Mouse (Mus musculus) lung, embryonic 16.5 days (tissue): ENCODE data around the gene Copg1. TPM values are rescaled to one million over a fixed set of nuclear protein-coding genes. Genes with fewer than 3 reads are reported as not detected.
A peak's percentile ranks its signal among the peaks of the same experiment; 100 is the strongest.

Source experiments
- ATAC-seq: fragments of 200-750 bp; cut with Nextera tagmentation; 2 replicates; pipeline ENCODE4 v1.8.0; 2017; ENCODE audit warnings: low read depth, mild to moderate bottlenecking, moderate library complexity
- H3K27ac ChIP-seq: fragments of 300-500 bp; sonication (generic); 2 replicates; pipeline ENCODE4 v1.5.1; 2014; ENCODE audit warnings: mild to moderate bottlenecking, control low read depth, low read length
- H3K27me3 ChIP-seq: fragments of 300-500 bp; sonication (generic); 2 replicates; pipeline ENCODE4 v1.6.1; 2014; ENCODE audit warnings: low read depth, low read length, mixed read lengths; ENCODE audit not compliant: control insufficient read depth, insufficient read depth
- H3K36me3 ChIP-seq: fragments of 300-500 bp; sonication (generic); 2 replicates; pipeline ENCODE4 v1.6.1; 2014; ENCODE audit warnings: low read length; ENCODE audit not compliant: control insufficient read depth, insufficient read depth
- H3K4me1 ChIP-seq: fragments of 300-500 bp; sonication (generic); replicated peaks from 2 replicates; pipeline ENCODE4 v1.6.1; 2014; ENCODE audit warnings: low read length, mixed read lengths; ENCODE audit not compliant: control insufficient read depth, insufficient read depth
- H3K4me2 ChIP-seq: fragments of 300-500 bp; sonication (generic); 2 replicates; pipeline ENCODE4 v1.6.1; 2014; ENCODE audit warnings: low read depth, low read length, control low read depth
- H3K4me3 ChIP-seq: fragments of 300-500 bp; sonication (generic); 2 replicates; pipeline ENCODE4 v1.5.1; 2014; ENCODE audit warnings: mild to moderate bottlenecking, low read length, control low read depth
- H3K9ac ChIP-seq: fragments of 300-500 bp; sonication (generic); 2 replicates; pipeline ENCODE4 v1.6.1; 2014; ENCODE audit warnings: low read length, control low read depth
- H3K9me3 ChIP-seq: fragments of 300-500 bp; sonication (generic); 2 replicates; pipeline ENCODE4 v1.6.1; 2016; ENCODE audit warnings: low read length; ENCODE audit not compliant: control insufficient read depth
- WGBS: fragments of 180-500 bp; shearing (Covaris S2); extraction: QIAGEN DNeasy Blood & Tissue Kit; methylation state at CpG from one replicate; pipeline ENCODE4 v1.1.7; 2014; 5-methylcytosine and 5-hydroxymethylcytosine counted together
- polyA plus RNA-seq: library from polyadenylated mRNA; unstranded; fragments of >200 nt; fragmentation: Nextera tagmentation; extraction: Ambion mirVana; gene quantifications from 2 replicates; pipeline ENCODE4 v1.2.1, GENCODE M21; 2015

Gene Copg1
- polyA plus RNA-seq, 1 experiment from 2014 or later, result 166 TPM

GRCm38 (mm10) chr6:87850155-87850899 is 37.3 kb upstream of the Copg1 start:
- ATAC-seq, result peak; percentile 74
- H3K9ac ChIP-seq, result peak overlapping the region; percentile 99
- peaks cover 4% of the 10 kb centered on the region for H3K36me3 ChIP-seq
- H3K4me2 ChIP-seq, result peak overlapping the region; percentile 83
- H3K4me3 ChIP-seq, result peak overlapping the region; percentile 96
- H3K9me3 ChIP-seq, result no peaks in the 10 kb centered on the region
- under 1% methylated on average over 63 of the region's 73 CpGs for WGBS
- no peaks in the 10 kb centered on the region for H3K27me3 ChIP-seq
- peaks cover 21% of the 10 kb centered on the region for H3K4me1 ChIP-seq
- peak overlapping the region; percentile 91 for H3K27ac ChIP-seq

- Histone ChIP-seq H3K4me1 (peaks cover 21% of the 10 kb centered on the region), H3K4me3 (peak within 1 kb of the TSS; percentile 96), H3K36me3 (peaks cover 2% of the 10 kb centered on the region; the same call in 1 of the 2 replicates), H3K9me3 (no peaks in the 10 kb centered on the region), H3K4me2 (peak within 1 kb of the TSS; percentile 83), H3K9ac (peak within 1 kb of the TSS; percentile 99), H3K27ac (peak within 1 kb of the TSS; percentile 91), H3K27me3 (no peaks in the 10 kb centered on the region)
- peak; percentile 99 for ATAC-seq
- under 1% methylated on average over 54 of the region's 55 CpGs for WGBS
Measured at GRCm38 (mm10) chr6:87850900-87851614, 36.6 kb upstream of the Copg1 start, which contains the start of gene Cnbp. TSS of gene Cnbp (minus strand) at chr6:87851106.

- Histone ChIP-seq H3K4me1 (peaks cover 19% of the 10 kb centered on the region), H3K4me3 (no peak overlapping the region), H3K9me3 (no peaks in the 10 kb centered on the region), H3K4me2 (no peak overlapping the region), H3K27ac (no peak overlapping the region), H3K27me3 (no peaks in the 10 kb centered on the region), H3K9ac (no peak overlapping the region), H3K36me3 (peaks cover 2% of the 10 kb centered on the region; the same call in 1 of the 2 replicates)
- no peak for ATAC-seq
- WGBS, result 77% methylated on average over 6 of the region's 6 CpGs
Measured at GRCm38 (mm10) chr6:87851871-87852270, 35.7 kb upstream of the Copg1 start.

- Histone ChIP-seq H3K4me3 (no peak overlapping the region), H3K4me1 (peaks cover 9% of the 10 kb centered on the region), H3K36me3 (0 out of 2 replicates have a peak, but pooled peaks cover under 1% of the 10 kb centered on the region), H3K27me3 (no peaks in the 10 kb centered on the region), H3K27ac (no peak overlapping the region), H3K9me3 (no peaks in the 10 kb centered on the region), H3K9ac (no peak overlapping the region), H3K4me2 (no peak overlapping the region)
- WGBS, result 63% methylated on average over 4 of the region's 4 CpGs
- ATAC-seq, result no peak
Measured at GRCm38 (mm10) chr6:87853446-87853845, 34.2 kb upstream of the Copg1 start.

- WGBS, result 39% methylated on average over 1 of the region's 1 CpGs
- no peak for ATAC-seq
- H3K36me3 ChIP-seq, result no peaks in the 10 kb centered on the region
- H3K4me1 ChIP-seq, result no peaks in the 10 kb centered on the region
- no peak overlapping the region for H3K27ac ChIP-seq
- H3K9ac ChIP-seq, result no peak overlapping the region
- H3K9me3 ChIP-seq, result no peaks in the 10 kb centered on the region
- H3K4me3 ChIP-seq, result no peak overlapping the region
- H3K27me3 ChIP-seq, result no peaks in the 10 kb centered on the region
- H3K4me2 ChIP-seq, result no peak overlapping the region
Measured at GRCm38 (mm10) chr6:87857071-87857470, 30.5 kb upstream of the Copg1 start.

- no peaks in the 10 kb centered on the region for H3K36me3 ChIP-seq
- WGBS, result 80% methylated on average over 6 of the region's 6 CpGs
- H3K4me3 ChIP-seq, result no peak overlapping the region
- no peaks in the 10 kb centered on the region for H3K9me3 ChIP-seq
- H3K4me1 ChIP-seq, result peaks cover 3% of the 10 kb centered on the region; the same call in 1 of the 2 replicates
- H3K27me3 ChIP-seq, result no peaks in the 10 kb centered on the region
- H3K4me2 ChIP-seq, result no peak overlapping the region
- ATAC-seq, result no peak
- H3K27ac ChIP-seq, result no peak overlapping the region
- H3K9ac ChIP-seq, result no peak overlapping the region
Measured at GRCm38 (mm10) chr6:87866211-87866610, 21.4 kb upstream of the Copg1 start.

- WGBS, result 56% methylated on average over 2 of the region's 2 CpGs
- peaks cover 3% of the 10 kb centered on the region; the same call in 1 of the 2 replicates for H3K4me1 ChIP-seq
- no peak overlapping the region for H3K4me3 ChIP-seq
- H3K9ac ChIP-seq, result no peak overlapping the region
- no peak overlapping the region for H3K27ac ChIP-seq
- no peaks in the 10 kb centered on the region for H3K36me3 ChIP-seq
- H3K4me2 ChIP-seq, result no peak overlapping the region
- ATAC-seq, result no peak
- no peaks in the 10 kb centered on the region for H3K9me3 ChIP-seq
- H3K27me3 ChIP-seq, result no peaks in the 10 kb centered on the region
Measured at GRCm38 (mm10) chr6:87867256-87867655, 20.4 kb upstream of the Copg1 start.

- WGBS, result 51% methylated on average over 9 of the region's 9 CpGs
- Histone ChIP-seq H3K27me3 (no peaks in the 10 kb centered on the region), H3K36me3 (no peaks in the 10 kb centered on the region), H3K4me3 (no peak overlapping the region), H3K9ac (no peak overlapping the region), H3K4me1 (peaks cover 3% of the 10 kb centered on the region; the same call in 1 of the 2 replicates), H3K27ac (no peak overlapping the region), H3K4me2 (no peak overlapping the region), H3K9me3 (peaks cover under 1% of the 10 kb centered on the region; the same call in 1 of the 2 replicates)
- peak; percentile 92 for ATAC-seq
Measured at GRCm38 (mm10) chr6:87868871-87869506, 18.6 kb upstream of the Copg1 start.

- H3K27ac ChIP-seq, result no peak overlapping the region
- H3K9me3 ChIP-seq, result peaks cover 3% of the 10 kb centered on the region; the same call in 1 of the 2 replicates
- no peaks in the 10 kb centered on the region for H3K36me3 ChIP-seq
- no peak for ATAC-seq
- H3K27me3 ChIP-seq, result no peaks in the 10 kb centered on the region
- no peak overlapping the region for H3K4me3 ChIP-seq
- peaks cover 3% of the 10 kb centered on the region; the same call in 1 of the 2 replicates for H3K4me1 ChIP-seq
- WGBS, result 25% methylated on average over 1 of the region's 1 CpGs
- H3K9ac ChIP-seq, result no peak overlapping the region
- no peak overlapping the region for H3K4me2 ChIP-seq
Measured at GRCm38 (mm10) chr6:87870440-87870839, 17.2 kb upstream of the Copg1 start.
